Mouse (Mus musculus) intestine, embryonic 15.5 days (tissue): ENCODE results near the gene Eepd1. TPM values are rescaled to one million over a fixed set of nuclear protein-coding genes. Genes with fewer than 3 reads are reported as not detected.

ENCODE experiments used
- ATAC-seq: fragments of 200-750 bp; cut with Nextera tagmentation; 2 replicates; pipeline ENCODE4 v1.8.0; 2017; ENCODE audit warnings: moderate TSS enrichment, moderate library complexity
- H3K27ac ChIP-seq: fragments of 300-500 bp; sonication (generic); 2 replicates; pipeline ENCODE4 v1.5.1; 2015; ENCODE audit warnings: mild to moderate bottlenecking, inconsistent platforms
- H3K27me3 ChIP-seq: fragments of 300-500 bp; sonication (generic); replicated peaks from 2 replicates; pipeline ENCODE4 v1.6.1; 2015; ENCODE audit warnings: inconsistent platforms
- H3K36me3 ChIP-seq: fragments of 300-500 bp; sonication (generic); 2 replicates; pipeline ENCODE4 v1.6.1; 2015; ENCODE audit warnings: inconsistent platforms
- H3K4me1 ChIP-seq: fragments of 300-500 bp; sonication (generic); replicated peaks from 2 replicates; pipeline ENCODE4 v1.6.1; 2015; ENCODE audit warnings: inconsistent platforms
- H3K4me2 ChIP-seq: fragments of 300-500 bp; sonication (generic); replicated peaks from 2 replicates; pipeline ENCODE4 v1.6.1; 2015; ENCODE audit warnings: mild to moderate bottlenecking, inconsistent platforms
- H3K4me3 ChIP-seq: fragments of 300-500 bp; sonication (generic); replicated peaks from 2 replicates; pipeline ENCODE4 v1.5.1; 2015; ENCODE audit warnings: inconsistent platforms
- H3K9ac ChIP-seq: fragments of 300-500 bp; sonication (generic); 2 replicates; pipeline ENCODE4 v1.6.1; 2015; ENCODE audit warnings: inconsistent platforms
- H3K9me3 ChIP-seq: fragments of 300-500 bp; sonication (generic); 2 replicates; pipeline ENCODE4 v1.6.1; 2016; ENCODE audit warnings: inconsistent platforms
- WGBS: fragments of 180-500 bp; shearing (Covaris S2); methylation state at CpG from one replicate; pipeline ENCODE4 v1.1.7; 2015; 5-methylcytosine and 5-hydroxymethylcytosine counted together
- polyA plus RNA-seq: library from polyadenylated mRNA; unstranded; fragments of >200 nt; fragmentation: Nextera tagmentation; extraction: Ambion mirVana; gene quantifications from 2 replicates; pipeline ENCODE4 v1.2.1, GENCODE M21; 2015

Eepd1 gene
- polyA plus RNA-seq, 1 experiment from 2014 or later: 5.9 TPM

GRCm38 (mm10) chr9:25519193-25519592, 37.8 kb downstream of the Eepd1 start:
- H3K4me2 ChIP-seq: no peak overlapping the region
- ATAC-seq: no peak
- no peak overlapping the region for H3K4me3 ChIP-seq
- whole genome bisulfite sequencing: 66% methylated on average over 6 of the region's 6 CpGs
- H3K27ac ChIP-seq: no peak overlapping the region
- no peaks in the 10 kb centered on the region for H3K4me1 ChIP-seq
- no peaks in the 10 kb centered on the region for H3K36me3 ChIP-seq
- no peaks in the 10 kb centered on the region for H3K27me3 ChIP-seq
- H3K9ac ChIP-seq: no peak overlapping the region
- no peaks in the 10 kb centered on the region for H3K9me3 ChIP-seq

GRCm38 (mm10) chr9:25520826-25521225, 39.5 kb downstream of the Eepd1 start:
- H3K27me3 ChIP-seq: no peaks in the 10 kb centered on the region
- no peak overlapping the region for H3K4me2 ChIP-seq
- no peak overlapping the region for H3K27ac ChIP-seq
- no peak overlapping the region for H3K4me3 ChIP-seq
- H3K36me3 ChIP-seq: no peaks in the 10 kb centered on the region
- ATAC-seq: no peak
- H3K9ac ChIP-seq: no peak overlapping the region
- H3K9me3 ChIP-seq: no peaks in the 10 kb centered on the region
- WGBS: 88% methylated on average over 7 of the region's 7 CpGs
- H3K4me1 ChIP-seq: no peaks in the 10 kb centered on the region

DNA sequence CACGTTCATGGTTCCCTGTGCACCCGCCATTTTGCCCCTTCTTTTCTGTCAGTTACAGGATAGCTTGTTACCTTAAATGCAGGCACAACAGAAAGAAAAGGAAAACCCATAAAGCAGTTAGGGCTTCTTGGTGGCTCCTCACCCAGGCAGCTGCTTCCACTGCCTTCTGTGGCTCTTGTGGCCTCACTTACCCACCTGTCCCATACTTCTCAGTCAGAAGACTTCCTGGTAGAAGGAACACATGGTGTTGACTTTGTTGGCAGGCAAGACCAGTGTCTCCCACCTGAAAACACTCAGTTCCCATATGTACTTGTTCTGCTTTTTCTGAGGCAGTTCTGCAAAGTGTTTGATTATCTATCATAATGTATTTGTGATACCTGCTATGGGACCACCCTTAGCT, 40.5 kb downstream of the Eepd1 start:
- H3K4me1 ChIP-seq: no peaks in the 10 kb centered on the region
- H3K27me3 ChIP-seq: no peaks in the 10 kb centered on the region
- no peak overlapping the region for H3K27ac ChIP-seq
- H3K4me3 ChIP-seq: no peak overlapping the region
- no peak for ATAC-seq
- no peaks in the 10 kb centered on the region for H3K36me3 ChIP-seq
- 88% methylated on average over 2 of the region's 2 CpGs for WGBS
- H3K4me2 ChIP-seq: no peak overlapping the region
- H3K9me3 ChIP-seq: no peaks in the 10 kb centered on the region
- H3K9ac ChIP-seq: no peak overlapping the region

DNA sequence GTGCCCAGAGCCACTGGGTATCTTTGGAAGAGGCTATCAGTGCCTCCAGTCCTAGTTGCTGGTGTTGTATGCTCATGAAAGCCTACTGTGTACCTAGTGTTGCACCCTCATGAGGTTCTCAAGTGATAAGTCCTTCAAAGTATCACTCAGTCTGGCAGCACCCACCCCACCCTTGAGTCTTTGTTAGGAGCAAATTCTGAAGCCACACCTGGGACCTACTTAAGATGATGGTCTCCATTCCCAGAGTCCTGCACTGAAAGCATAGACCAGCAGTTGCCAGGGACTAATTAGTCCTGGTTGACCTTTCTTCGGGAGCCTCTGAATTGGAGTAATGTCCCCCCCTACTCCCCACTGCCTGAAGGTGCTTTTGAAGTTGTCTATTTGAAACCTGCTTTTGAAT, 45.2 kb downstream of the Eepd1 start:
- Histone ChIP-seq H3K9ac (no peak overlapping the region), H3K4me1 (no peaks in the 10 kb centered on the region), H3K4me2 (no peak overlapping the region), H3K36me3 (no peaks in the 10 kb centered on the region), H3K27ac (no peak overlapping the region), H3K4me3 (no peak overlapping the region), H3K27me3 (no peaks in the 10 kb centered on the region), H3K9me3 (no peaks in the 10 kb centered on the region)
- ATAC-seq: no peak
- WGBS: 61% methylated on average over 1 of the region's 1 CpGs

DNA sequence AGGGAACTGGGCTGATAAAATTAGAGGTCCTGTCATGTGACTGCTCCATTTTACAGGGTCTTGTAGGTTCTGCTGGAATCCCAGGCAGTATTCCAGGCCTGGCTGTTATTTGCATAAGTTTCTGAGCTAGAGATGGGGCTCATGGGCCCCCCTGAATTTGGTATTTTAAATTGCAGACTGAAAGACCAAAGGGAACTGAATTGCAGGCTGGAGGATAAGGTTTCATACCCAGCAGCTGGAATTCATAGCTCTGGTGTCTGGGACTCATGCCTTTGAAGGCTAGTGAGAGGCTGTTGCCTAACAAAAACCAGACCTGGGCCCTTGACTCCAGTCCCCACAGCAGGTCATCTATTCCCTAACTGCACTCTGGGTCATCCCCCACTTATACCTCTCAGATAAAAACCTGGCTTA, 45.6 kb downstream of the Eepd1 start:
- Histone ChIP-seq H3K9me3 (no peaks in the 10 kb centered on the region), H3K4me1 (no peaks in the 10 kb centered on the region), H3K27ac (no peak overlapping the region), H3K9ac (no peak overlapping the region), H3K27me3 (no peaks in the 10 kb centered on the region), H3K4me3 (no peak overlapping the region), H3K36me3 (no peaks in the 10 kb centered on the region), H3K4me2 (no peak overlapping the region)
- ATAC-seq: no peak

DNA sequence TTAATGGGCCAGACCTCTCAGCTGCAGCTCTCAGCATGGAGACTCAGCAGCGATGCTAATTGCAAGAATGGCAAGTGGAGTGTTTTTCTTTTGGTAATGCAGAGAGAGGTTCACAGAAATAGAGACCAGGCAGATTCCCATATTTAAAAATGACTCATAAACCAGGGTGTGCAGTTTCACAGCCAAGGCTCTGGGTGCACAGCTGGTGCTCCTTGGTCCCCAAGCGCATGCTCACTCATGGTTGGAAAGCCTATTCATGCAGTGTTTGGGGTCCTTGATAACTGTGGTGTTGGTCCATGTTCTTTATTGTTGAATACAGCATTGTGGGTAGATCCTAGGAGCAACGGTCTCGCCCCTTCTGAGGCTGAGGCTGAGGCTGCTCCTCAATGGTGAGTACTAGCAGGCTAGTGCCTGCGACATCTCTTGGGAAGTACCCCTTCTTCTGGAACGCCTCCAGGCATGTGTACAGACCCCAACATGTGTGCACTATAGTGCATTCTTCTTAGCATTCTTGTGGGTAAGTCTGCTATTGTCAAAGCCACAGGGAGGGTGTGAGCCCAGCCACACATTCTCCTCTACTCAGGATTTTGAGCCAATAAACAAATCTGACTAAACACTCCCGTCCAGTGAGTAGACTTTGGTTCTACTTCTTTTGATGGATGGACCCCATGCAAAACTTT, 46.2 kb downstream of the Eepd1 start:
- no peak overlapping the region for H3K27ac ChIP-seq
- H3K4me3 ChIP-seq: no peak overlapping the region
- H3K9ac ChIP-seq: no peak overlapping the region
- H3K27me3 ChIP-seq: no peaks in the 10 kb centered on the region
- H3K4me1 ChIP-seq: no peaks in the 10 kb centered on the region
- no peak overlapping the region for H3K4me2 ChIP-seq
- H3K9me3 ChIP-seq: no peaks in the 10 kb centered on the region
- WGBS: 51% methylated on average over 7 of the region's 7 CpGs
- ATAC-seq: no peak
- H3K36me3 ChIP-seq: no peaks in the 10 kb centered on the region

- Histone ChIP-seq H3K4me2 (no peak overlapping the region), H3K9me3 (no peaks in the 10 kb centered on the region), H3K27ac (no peak overlapping the region), H3K27me3 (no peaks in the 10 kb centered on the region), H3K4me1 (no peaks in the 10 kb centered on the region), H3K4me3 (no peak overlapping the region), H3K36me3 (no peaks in the 10 kb centered on the region), H3K9ac (no peak overlapping the region)
- no peak for ATAC-seq
- 90% methylated on average over 1 of the region's 1 CpGs for WGBS
Observed at GRCm38 (mm10) chr9:25531627-25532026, 50.3 kb downstream of the Eepd1 start.

DNA sequence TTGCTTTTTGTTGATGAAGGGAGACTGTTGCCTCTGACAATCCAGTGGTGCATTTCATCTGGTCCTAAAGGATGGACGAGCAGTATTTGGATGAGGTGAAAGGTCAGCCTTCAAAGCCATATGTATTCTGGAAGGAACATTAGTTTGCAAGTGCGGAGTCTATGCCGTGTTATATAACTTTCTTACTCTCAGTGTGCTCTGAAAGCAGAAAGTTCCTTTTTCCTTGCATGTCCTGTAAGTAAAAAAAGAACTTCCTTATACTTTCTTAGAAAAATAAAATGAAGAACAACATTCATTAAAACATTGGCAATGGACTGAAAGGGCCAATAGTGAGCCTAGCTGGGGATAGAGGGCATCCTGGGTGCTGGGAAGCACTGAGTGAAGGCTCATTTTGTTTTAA, 50.8 kb downstream of the Eepd1 start:
- 58% methylated on average over 3 of the region's 3 CpGs for WGBS
- no peak overlapping the region for H3K9ac ChIP-seq
- ATAC-seq: no peak

GRCm38 (mm10) chr9:25535487-25535886, 54.1 kb downstream of the Eepd1 start:
- ATAC-seq: no peak
- no peak overlapping the region for H3K9ac ChIP-seq
- 70% methylated on average over 3 of the region's 3 CpGs for WGBS

More for the DNA sequence above, 50.8 kb downstream of the Eepd1 start:
- H3K4me1 ChIP-seq: no peaks in the 10 kb centered on the region
- no peaks in the 10 kb centered on the region for H3K27me3 ChIP-seq
- H3K36me3 ChIP-seq: no peaks in the 10 kb centered on the region
- no peak overlapping the region for H3K27ac ChIP-seq
- H3K4me2 ChIP-seq: no peak overlapping the region
- H3K9me3 ChIP-seq: no peaks in the 10 kb centered on the region
- H3K4me3 ChIP-seq: no peak overlapping the region

DNA sequence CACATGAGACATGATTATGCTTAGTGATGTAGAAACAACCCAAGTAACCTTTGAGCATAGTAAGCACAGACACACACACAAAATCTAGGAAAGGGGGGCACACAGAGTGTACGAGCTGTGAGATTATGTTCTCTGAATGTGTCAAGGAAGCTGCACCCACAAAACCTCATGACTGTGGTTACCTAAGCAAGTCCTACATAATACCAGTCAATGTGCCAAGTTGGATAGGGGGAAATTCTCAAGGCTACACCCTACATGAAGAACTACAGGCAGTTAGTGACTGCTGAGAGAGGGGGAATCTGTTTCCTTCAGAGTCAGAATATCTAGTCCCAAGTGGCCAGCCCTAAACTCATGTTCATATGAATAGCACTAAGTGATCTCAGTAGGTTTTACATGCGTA, 58.1 kb downstream of the Eepd1 start:
- H3K4me3 ChIP-seq: no peak overlapping the region
- H3K27me3 ChIP-seq: no peaks in the 10 kb centered on the region
- no peak overlapping the region for H3K9ac ChIP-seq
- no peaks in the 10 kb centered on the region for H3K9me3 ChIP-seq
- H3K27ac ChIP-seq: no peak overlapping the region
- WGBS: 89% methylated on average over 2 of the region's 2 CpGs
- no peaks in the 10 kb centered on the region for H3K4me1 ChIP-seq
- ATAC-seq: no peak
- H3K4me2 ChIP-seq: no peak overlapping the region
- no peaks in the 10 kb centered on the region for H3K36me3 ChIP-seq

More at GRCm38 (mm10) chr9:25535487-25535886, 54.1 kb downstream of the Eepd1 start:
- Histone ChIP-seq H3K4me1 (no peaks in the 10 kb centered on the region), H3K9me3 (no peaks in the 10 kb centered on the region), H3K4me2 (no peak overlapping the region), H3K27ac (no peak overlapping the region), H3K4me3 (no peak overlapping the region), H3K27me3 (no peaks in the 10 kb centered on the region), H3K36me3 (no peaks in the 10 kb centered on the region)

GRCm38 (mm10) chr9:25541355-25541754, 60.0 kb downstream of the Eepd1 start:
- no peak overlapping the region for H3K4me2 ChIP-seq
- WGBS: 66% methylated on average over 4 of the region's 4 CpGs
- no peak overlapping the region for H3K9ac ChIP-seq
- no peaks in the 10 kb centered on the region for H3K9me3 ChIP-seq
- no peak overlapping the region for H3K4me3 ChIP-seq
- H3K4me1 ChIP-seq: no peaks in the 10 kb centered on the region
- H3K27me3 ChIP-seq: no peaks in the 10 kb centered on the region
- ATAC-seq: no peak
- no peaks in the 10 kb centered on the region for H3K36me3 ChIP-seq
- H3K27ac ChIP-seq: no peak overlapping the region

DNA sequence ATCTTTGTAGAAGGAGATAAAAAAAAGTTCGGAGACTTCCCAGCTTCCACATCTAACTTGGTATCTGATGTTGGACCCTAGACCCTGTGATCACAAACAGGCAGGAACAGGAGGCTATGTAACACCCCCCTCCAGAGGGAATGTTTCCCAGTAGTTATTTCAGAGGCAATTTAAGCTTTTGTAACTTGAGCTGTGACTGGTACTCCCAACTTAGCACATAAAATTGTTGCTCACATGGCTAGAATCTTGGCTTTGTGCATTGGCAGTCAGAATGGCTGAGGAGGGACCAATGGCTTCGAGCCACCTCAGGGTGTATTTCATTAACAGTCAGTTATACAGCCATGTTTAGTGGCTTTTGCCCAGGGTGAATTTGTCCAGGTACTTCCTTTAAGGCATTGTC, 63.9 kb downstream of the Eepd1 start:
- H3K4me2 ChIP-seq: no peak overlapping the region
- no peaks in the 10 kb centered on the region for H3K27me3 ChIP-seq
- WGBS: 92% methylated on average over 2 of the region's 2 CpGs
- H3K27ac ChIP-seq: no peak overlapping the region
- no peak overlapping the region for H3K4me3 ChIP-seq
- H3K36me3 ChIP-seq: no peaks in the 10 kb centered on the region
- H3K4me1 ChIP-seq: no peaks in the 10 kb centered on the region
- H3K9ac ChIP-seq: no peak overlapping the region
- H3K9me3 ChIP-seq: no peaks in the 10 kb centered on the region
- no peak for ATAC-seq
